Mouse (Mus musculus) adrenal gland, postnatal 4 days (tissue): ENCODE results near the gene Vps8. TPM values are rescaled to one million over a fixed set of nuclear protein-coding genes. Genes with fewer than 3 reads are reported as not detected.
"Not testable (repeated sequence)": the region's sequence is repeated elsewhere in the genome, so short reads cannot be mapped to it uniquely, and the experiment has no call there.

Source experiments
- DNase-seq, 2 experiments: peaks; one replicate each; pipeline ENCODE4 v3.0.0; 2021 to 2022; ENCODE audit warnings: low spot score in 2 of 2, mixed read lengths in 2 of 2
- total RNA-seq, 2 experiments: library from RNA; stranded (reverse); gene quantifications; 2 replicates each; pipeline ENCODE4 v1.2.3; 2021

The Vps8 gene
- total RNA-seq, 2 experiments from 2014 or later, result 24.5 to 26.1 TPM

- DNase-seq, result no peak
Measured at GRCm38 (mm10) chr16:21654384-21654783, 231.5 kb downstream of the Vps8 start.

DNA sequence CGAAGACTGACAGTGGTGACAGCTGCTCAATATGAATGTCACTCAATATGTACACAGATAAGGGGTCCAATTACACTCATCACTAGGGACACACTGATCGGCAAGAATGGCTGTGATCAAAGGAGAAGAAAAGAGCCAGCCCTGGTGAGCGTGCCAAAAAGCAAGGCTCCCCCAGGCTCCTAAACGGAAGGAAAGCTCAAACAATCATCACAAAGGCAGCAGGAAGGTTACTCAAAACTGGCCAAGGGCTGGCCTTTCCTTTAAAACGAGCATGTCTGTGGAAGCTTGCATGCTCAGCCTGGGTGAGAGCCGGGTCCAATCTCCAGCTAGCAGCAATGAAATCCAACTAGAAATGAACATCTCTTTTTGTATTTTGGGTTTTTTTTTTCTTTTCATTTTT, 232.4 kb downstream of the Vps8 start:
- no peak for DNase-seq

GRCm38 (mm10) chr16:21655961-21656360, 233.0 kb downstream of the Vps8 start:
- no peak for DNase-seq

GRCm38 (mm10) chr16:21664633-21665363, 241.9 kb downstream of the Vps8 start:
- DNase-seq, result no peak

- no peak for DNase-seq
Measured at GRCm38 (mm10) chr16:21665423-21665986, 242.6 kb downstream of the Vps8 start.

DNA sequence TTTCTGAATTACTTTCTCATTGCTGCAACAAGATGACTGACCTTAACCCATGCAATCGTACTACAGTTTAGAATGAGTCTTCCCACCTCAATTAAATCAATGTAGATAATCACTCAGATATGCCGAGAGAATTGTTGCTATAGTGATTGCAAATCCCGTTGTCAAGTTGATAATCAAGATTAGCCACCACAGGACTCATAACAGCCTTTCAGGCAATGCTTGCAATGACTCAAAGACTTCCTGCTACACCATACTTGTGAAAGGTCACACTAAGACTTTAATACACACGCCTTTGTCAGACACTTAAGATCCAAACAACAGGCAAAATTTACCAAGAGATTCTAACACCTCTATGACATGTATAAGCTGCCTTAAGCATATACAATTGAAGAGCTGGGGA, 249.0 kb downstream of the Vps8 start:
- no peak for DNase-seq

- DNase-seq, result not testable (repeated sequence)
Measured at GRCm38 (mm10) chr16:21673046-21673445, 250.1 kb downstream of the Vps8 start.

DNA sequence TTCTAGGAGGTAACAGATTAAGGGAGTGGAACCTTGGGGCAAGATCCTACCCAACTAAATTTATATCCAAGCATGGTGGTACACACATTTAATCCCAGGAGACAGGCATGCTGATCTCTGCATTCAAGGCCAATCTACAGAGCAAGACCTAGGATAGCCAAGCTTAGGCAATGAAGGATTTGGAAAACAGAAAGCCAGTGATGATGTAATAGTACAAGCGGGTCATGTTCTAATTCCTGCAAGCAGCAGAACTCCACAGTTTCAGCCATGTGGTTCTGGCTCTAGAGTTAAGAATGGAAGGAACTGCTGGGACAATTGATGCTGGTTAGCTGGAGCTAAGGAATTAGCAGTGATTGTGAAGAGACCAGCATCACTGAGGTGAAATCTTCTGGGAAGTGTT, 250.7 kb downstream of the Vps8 start:
- DNase-seq, result not testable (repeated sequence)

DNA sequence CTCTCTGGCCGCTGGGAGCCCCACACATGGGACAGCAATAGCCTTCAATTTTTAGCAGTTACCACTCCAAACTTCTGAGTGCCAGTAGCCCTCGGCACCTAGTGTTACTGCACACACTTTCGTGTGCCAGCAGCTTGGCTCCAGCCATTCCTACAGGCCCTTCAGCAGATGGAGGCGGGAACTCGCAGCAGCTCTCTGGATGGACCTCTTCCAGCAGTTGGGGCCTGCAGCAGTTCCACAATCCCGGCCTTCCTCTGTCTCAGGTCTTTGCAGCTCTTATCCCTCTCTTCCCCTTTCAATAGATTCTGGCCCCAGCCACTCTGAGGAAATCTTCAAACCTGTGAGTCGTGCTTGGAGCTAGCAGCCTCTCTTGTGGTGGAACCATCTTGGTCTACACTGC, 253.9 kb downstream of the Vps8 start:
- DNase-seq, result no peak

DNA sequence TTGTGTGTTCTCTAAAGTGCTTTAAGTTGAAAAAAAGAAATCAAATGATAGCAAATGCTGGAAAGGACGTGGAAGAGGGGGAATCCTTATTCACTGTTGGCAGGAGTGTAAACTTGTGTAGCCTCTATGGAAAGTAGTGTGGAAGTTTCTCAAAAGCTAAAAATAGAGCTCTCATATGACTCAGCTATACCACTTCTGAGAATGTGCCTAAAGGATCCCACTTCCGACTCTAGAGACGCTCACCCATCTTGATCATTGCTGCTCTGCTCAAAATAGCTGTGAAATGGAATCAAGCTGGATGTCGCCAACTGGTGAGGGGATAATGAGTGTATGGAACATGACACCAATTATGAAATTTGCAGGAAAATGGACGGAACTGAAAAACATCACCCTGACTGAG, 264.5 kb downstream of the Vps8 start:
- no peak for DNase-seq

- no peak for DNase-seq
Measured at GRCm38 (mm10) chr16:21689141-21689540, 266.2 kb downstream of the Vps8 start.

GRCm38 (mm10) chr16:21690216-21690755, 267.4 kb downstream of the Vps8 start:
- no peak for DNase-seq

- DNase-seq, result peak in 1 of 2 experiments; percentile 31
Measured at GRCm38 (mm10) chr16:21693981-21694462, 271.1 kb downstream of the Vps8 start.

Other genes with a start within 250 kb of the Vps8 start
- gene Ephb3, start 218.4 kb upstream of the Vps8 start, total RNA-seq, result 10 to 100 TPM in 1 of 2 experiments, 1 to 10 TPM in 1; 7.0 to 12.9 TPM